Mouse (Mus musculus) CH12.LX (cell line): ENCODE data around the gene Pitpnm3. TPM values are rescaled to one million over a fixed set of nuclear protein-coding genes. Genes with fewer than 3 reads are reported as not detected.
A peak's percentile ranks its signal among the peaks of the same experiment; 100 is the strongest.

Source experiments
- DNase-seq: peaks from one replicate; pipeline ENCODE4 v3.0.0-alpha.2; 2013; ENCODE audit errors: extremely low read depth
- H3K27ac ChIP-seq: 2 replicates; pipeline ENCODE4 v1.5.1; 2012; ENCODE audit warnings: low read depth, mild to moderate bottlenecking, control low read depth, moderate library complexity; ENCODE audit not compliant: insufficient read depth
- H3K27me3 ChIP-seq: replicated peaks from 2 replicates; pipeline ENCODE3; 2012; ENCODE audit warnings: inconsistent platforms
- H3K36me3 ChIP-seq, 2 experiments: replicated peaks in 1 of 2; 2 replicates each; pipeline versions ENCODE3 to v1.6.1; 2012; ENCODE audit warnings: inconsistent platforms in 1 of 2, low read length in 1 of 2, mild to moderate bottlenecking in 1 of 2, mixed read lengths in 1 of 2, moderate library complexity in 1 of 2; ENCODE audit not compliant: control insufficient read depth in 1 of 2, insufficient read depth in 1 of 2
- H3K4me1 ChIP-seq, 2 experiments: 2 replicates each; pipeline ENCODE4 v1.6.1; 2012; ENCODE audit warnings: inconsistent platforms in 1 of 2, moderate library complexity in 1 of 2; ENCODE audit not compliant: insufficient read depth in 2 of 2, control insufficient read depth in 1 of 2
- H3K4me2 ChIP-seq: 2 replicates; pipeline ENCODE4 v1.6.1; 2012; ENCODE audit warnings: low read depth, mild to moderate bottlenecking, control low read depth; ENCODE audit not compliant: poor library complexity, insufficient read depth, severe bottlenecking
- H3K4me3 ChIP-seq, 3 experiments: fragments of 150-350 bp in 1 of 3; sonication (generic) in 1 of 3; replicated peaks in 1 of 3; 2 replicates each; pipeline versions ENCODE3 to v1.5.1; 2011 to 2012; ENCODE audit warnings: low read depth in 2 of 3, low read length in 2 of 3, mild to moderate bottlenecking in 2 of 3, moderate library complexity in 2 of 3, control low read depth in 1 of 3, improper control_type of control experiment in 1 of 3, inconsistent platforms in 1 of 3, mixed read lengths in 1 of 3; ENCODE audit not compliant: poor library complexity in 1 of 3
- H3K79me2 ChIP-seq: replicated peaks from 2 replicates; pipeline ENCODE4 v1.6.1; 2012; ENCODE audit warnings: mild to moderate bottlenecking, moderate library complexity; ENCODE audit not compliant: control insufficient read depth, poor library complexity, insufficient read depth, severe bottlenecking; ENCODE audit errors: extremely low read depth
- H3K9ac ChIP-seq: 2 replicates; pipeline ENCODE4 v1.6.1; 2012; ENCODE audit warnings: low read depth, mild to moderate bottlenecking, control low read depth, moderate library complexity; ENCODE audit not compliant: insufficient read depth
- H3K9me3 ChIP-seq: replicated peaks from 2 replicates; pipeline ENCODE3; 2012; ENCODE audit warnings: low read length, inconsistent platforms, mixed read lengths
- CHD1 ChIP-seq: IDR thresholded peaks from 2 replicates; pipeline ENCODE4 v1.6.1; 2012; ENCODE audit warnings: low read depth, low read length, improper control_type of control experiment, inconsistent platforms
- CHD2 ChIP-seq: IDR thresholded peaks from 2 replicates; pipeline ENCODE4 v1.6.1; 2011; ENCODE audit warnings: low read length, improper control_type of control experiment
- CTCF ChIP-seq, 2 experiments: IDR thresholded peaks in 1 of 2; conservative IDR thresholded peaks in 1 of 2; 2 replicates each; pipeline ENCODE4 v1.5.1; 2011 to 2012; ENCODE audit warnings: low read depth in 2 of 2, low read length in 2 of 2, improper control_type of control experiment in 1 of 2, inconsistent platforms in 1 of 2, mild to moderate bottlenecking in 1 of 2, moderate library complexity in 1 of 2
- E2F4 ChIP-seq: IDR thresholded peaks from 2 replicates; pipeline ENCODE4 v1.6.1; 2011; ENCODE audit warnings: low read depth, low read length, improper control_type of control experiment; ENCODE audit not compliant: insufficient replicate concordance
- ELF1 ChIP-seq: IDR thresholded peaks from 2 replicates; pipeline ENCODE4 v1.6.1; 2014; ENCODE audit warnings: low read depth, mild to moderate bottlenecking, inconsistent platforms, low read length, improper control_type of control experiment
- EP300 ChIP-seq: IDR thresholded peaks from 2 replicates; pipeline ENCODE4 v1.6.1; 2011; ENCODE audit warnings: low read length, improper control_type of control experiment
- ETS1 ChIP-seq: conservative IDR thresholded peaks from 2 replicates; pipeline ENCODE4 v1.6.1; 2012; ENCODE audit warnings: low read depth, mild to moderate bottlenecking, inconsistent platforms, low read length, improper control_type of control experiment, moderate library complexity
- GABPA ChIP-seq: IDR thresholded peaks from 2 replicates; pipeline ENCODE4 v1.6.1; 2012; ENCODE audit warnings: low read depth, low read length, improper control_type of control experiment, inconsistent platforms; ENCODE audit not compliant: insufficient replicate concordance
- HCFC1 ChIP-seq: IDR thresholded peaks from 2 replicates; pipeline ENCODE4 v1.6.1; 2012; ENCODE audit warnings: low read depth, mild to moderate bottlenecking, inconsistent platforms, low read length, improper control_type of control experiment
- IRF4 ChIP-seq: IDR thresholded peaks from 2 replicates; pipeline ENCODE4 v1.6.1; 2014; ENCODE audit warnings: low read depth, mild to moderate bottlenecking, inconsistent platforms, low read length, improper control_type of control experiment
- JUND ChIP-seq: conservative IDR thresholded peaks from 2 replicates; pipeline ENCODE4 v1.6.1; 2011; ENCODE audit warnings: low read depth, low read length, improper control_type of control experiment
- KAT2A ChIP-seq: IDR thresholded peaks from 2 replicates; pipeline ENCODE4 v1.6.1; 2012; ENCODE audit warnings: low read length, improper control_type of control experiment, inconsistent platforms; ENCODE audit not compliant: insufficient replicate concordance
- MAX ChIP-seq: IDR thresholded peaks from 2 replicates; pipeline ENCODE4 v1.6.1; 2011; ENCODE audit warnings: low read length, improper control_type of control experiment
- MAZ ChIP-seq: IDR thresholded peaks from 2 replicates; pipeline ENCODE4 v1.6.1; 2012; ENCODE audit warnings: low read depth, mild to moderate bottlenecking, inconsistent platforms, low read length, improper control_type of control experiment, moderate library complexity
- MEF2A ChIP-seq: IDR thresholded peaks from 2 replicates; pipeline ENCODE4 v1.6.1; 2014; ENCODE audit warnings: low read depth, mild to moderate bottlenecking, inconsistent platforms, low read length, improper control_type of control experiment, borderline replicate concordance
- MXI1 ChIP-seq: IDR thresholded peaks from 2 replicates; pipeline ENCODE4 v1.6.1; 2011; ENCODE audit warnings: mild to moderate bottlenecking, low read depth, low read length, improper control_type of control experiment
- MYC ChIP-seq: IDR thresholded peaks from 2 replicates; pipeline ENCODE4 v1.6.1; 2011; ENCODE audit warnings: low read depth, mild to moderate bottlenecking, improper control_type of control experiment, low read length
- NELFE ChIP-seq: IDR thresholded peaks from 2 replicates; pipeline ENCODE4 v1.6.1; 2011; ENCODE audit warnings: low read depth, low read length, improper control_type of control experiment
- PAX5 ChIP-seq: IDR thresholded peaks from 2 replicates; pipeline ENCODE4 v1.6.1; 2012; ENCODE audit warnings: low read length, inconsistent platforms, mixed read lengths
- POLR2AphosphoS2 ChIP-seq: IDR thresholded peaks from 2 replicates; pipeline ENCODE4 v1.6.1; 2011; ENCODE audit warnings: low read depth, low read length, improper control_type of control experiment
- RCOR1 ChIP-seq: conservative IDR thresholded peaks from 2 replicates; pipeline ENCODE4 v1.6.1; 2012; ENCODE audit warnings: low read depth, mild to moderate bottlenecking, inconsistent platforms, low read length, improper control_type of control experiment
- SIN3A ChIP-seq: IDR thresholded peaks from 2 replicates; pipeline ENCODE4 v1.6.1; 2012; ENCODE audit warnings: low read length, improper control_type of control experiment, inconsistent platforms
- SMC3 ChIP-seq: IDR thresholded peaks from 2 replicates; pipeline ENCODE4 v1.6.1; 2011; ENCODE audit warnings: low read depth, low read length, improper control_type of control experiment
- TBP ChIP-seq: conservative IDR thresholded peaks from 2 replicates; pipeline ENCODE4 v1.6.1; 2011; ENCODE audit warnings: low read depth, low read length, improper control_type of control experiment
- UBTF ChIP-seq: IDR thresholded peaks from 2 replicates; pipeline ENCODE4 v1.6.1; 2012; ENCODE audit warnings: low read depth, mild to moderate bottlenecking, inconsistent platforms, low read length, improper control_type of control experiment, moderate library complexity
- USF2 ChIP-seq: conservative IDR thresholded peaks from 2 replicates; pipeline ENCODE4 v1.6.1; 2011; ENCODE audit warnings: low read depth, low read length, improper control_type of control experiment
- ZC3H11A ChIP-seq: IDR thresholded peaks from 2 replicates; pipeline ENCODE4 v1.6.1; 2012; ENCODE audit warnings: low read depth, mild to moderate bottlenecking, inconsistent platforms, low read length, improper control_type of control experiment
- ZMIZ1 ChIP-seq: IDR thresholded peaks from 2 replicates; pipeline ENCODE4 v1.6.1; 2012; ENCODE audit warnings: low read depth, mild to moderate bottlenecking, inconsistent platforms, low read length, improper control_type of control experiment
- dilution Hi-C: fragments of 300-500 bp; cut with MboI; formaldehyde crosslinking; loops from 2 replicates; pipeline ENCODE4 v1.14.3; 2020; ENCODE audit warnings: low sequenced_read_pairs; ENCODE audit not compliant: extremely low pct_unique_long_range_greater_than_20kb, extremely low pct_ligation_motif_present
- in situ Hi-C: fragments of 300-500 bp; cut with MboI; formaldehyde crosslinking; loops from 3 replicates; pipeline ENCODE4 v1.14.3; 2019; ENCODE audit warnings: low sequenced_read_pairs, low pct_ligation_motif_present, low pct_unique_long_range_greater_than_20kb, mixed read lengths
- polyA plus RNA-seq: library from polyadenylated mRNA; unstranded; fragments of >175 nt; gene quantifications from 2 replicates; pipeline ENCODE4 v1.2.1, GENCODE M21; 2012; ENCODE audit warnings: low read depth; ENCODE audit not compliant: insufficient read length
- total RNA-seq, 2 experiments: library from RNA; depleted of rRNA; stranded (reverse); fragments of 300-350 nt in 1 of 2; fragments of >200 nt in 1 of 2; gene quantifications; 2 replicates each; pipeline ENCODE4 v1.2.3; 2012 to 2014

Gene Pitpnm3
- total and polyA plus RNA-seq, 3 experiments, result 0.08 to 0.59 (median 0.31) TPM

- H3K4me1 ChIP-seq, result peaks cover 6 to 19% of the 10 kb centered on the region in 2 experiments; a peak in 3 of 4 replicates
- no peaks in the 10 kb centered on the region for H3K9me3 ChIP-seq
- peaks cover 65% of the 10 kb centered on the region for H3K27me3 ChIP-seq
- no peaks in the 10 kb centered on the region for H3K36me3 ChIP-seq
- no peak overlapping the region for H3K4me2 ChIP-seq
- dilution Hi-C loops (no loop called here), in situ Hi-C loops (no loop called here)
- no peak overlapping the region for H3K9ac ChIP-seq
- no peaks in the 10 kb centered on the region for H3K79me2 ChIP-seq
- H3K4me3 ChIP-seq, result no peak overlapping the region
- no peak overlapping the region for H3K27ac ChIP-seq
- TF ChIP-seq SIN3A, result no peak
- no peak for TF ChIP-seq KAT2A
- no peak for TF ChIP-seq CHD1
- no peak for TF ChIP-seq E2F4
- no peak for TF ChIP-seq ETS1
- TF ChIP-seq UBTF, result no peak
- no peak for TF ChIP-seq ZMIZ1
- TF ChIP-seq HCFC1, result no peak
- no peak for TF ChIP-seq GABPA
- TF ChIP-seq EP300, result no peak
- TF ChIP-seq USF2, result no peak
- TF ChIP-seq MYC, result no peak
- TF ChIP-seq SMC3, result no peak
- TF ChIP-seq RCOR1, result no peak
- no peak for TF ChIP-seq POLR2AphosphoS2
- no peak for TF ChIP-seq NELFE
- TF ChIP-seq ELF1, result no peak
- no peak for TF ChIP-seq MAZ
- no peak for TF ChIP-seq ZC3H11A
- TF ChIP-seq CHD2, result no peak
- TF ChIP-seq, all 38 proteins: peak for 0
- no peak for DNase-seq
These were observed 4.7 kb downstream of the Pitpnm3 start for GRCm38 (mm10) chr11:72130905-72131304.

- Histone ChIP-seq H3K9ac (no peak overlapping the region), H3K4me2 (peak overlapping the region; percentile 37; the same call in 1 of the 2 replicates), H3K36me3 (no peaks in the 10 kb centered on the region), H3K4me3 (no peak overlapping the region), H3K9me3 (no peaks in the 10 kb centered on the region), H3K27me3 (peaks cover 65% of the 10 kb centered on the region), H3K4me1 (peaks cover 6 to 23% of the 10 kb centered on the region in 2 experiments; a peak in 3 of 4 replicates), H3K79me2 (no peaks in the 10 kb centered on the region), H3K27ac (no peak overlapping the region)
- in situ Hi-C loops (no loop called here), dilution Hi-C loops (no loop called here)
- no peak for TF ChIP-seq JUND
- TF ChIP-seq SIN3A, result no peak
- no peak for TF ChIP-seq GABPA
- TF ChIP-seq PAX5, result no peak
- no peak for TF ChIP-seq MAX
- TF ChIP-seq MAZ, result no peak
- TF ChIP-seq MEF2A, result no peak
- TF ChIP-seq HCFC1, result no peak
- TF ChIP-seq UBTF, result no peak
- no peak for TF ChIP-seq POLR2AphosphoS2
- TF ChIP-seq IRF4, result no peak
- TF ChIP-seq TBP, result no peak
- TF ChIP-seq USF2, result no peak
- no peak for TF ChIP-seq ELF1
- TF ChIP-seq CTCF (conservative IDR thresholded peaks at IDR 0.05 in 1 of 2, IDR thresholded peaks at IDR 0.05 in 1 of 2; ENCODE audit: low read depth in 2 of 2, low read length in 2 of 2), result no peak
- no peak for TF ChIP-seq MXI1
- TF ChIP-seq ZMIZ1, result no peak
- DNase-seq, result no peak
These were observed 5.1 kb downstream of the Pitpnm3 start for GRCm38 (mm10) chr11:72130472-72130871.
